Mouse (Mus musculus) MEL (cell line): ENCODE data around the gene Diaph3.

Experiments
- CTCF ChIP-seq, 3 experiments: IDR thresholded peaks in 2 of 3; conservative IDR thresholded peaks in 1 of 3; 2 replicates each; pipeline ENCODE4 v1.5.1; 2011 to 2012; ENCODE audit warnings: low read length in 3 of 3, low read depth in 2 of 3, mild to moderate bottlenecking in 2 of 3, improper control_type of control experiment in 1 of 3, inconsistent platforms in 1 of 3, mixed read lengths in 1 of 3, moderate library complexity in 1 of 3; ENCODE audit not compliant: control insufficient read depth in 1 of 3, insufficient read depth in 1 of 3, poor library complexity in 1 of 3, severe bottlenecking in 1 of 3
- EP300 ChIP-seq, 2 experiments: IDR thresholded peaks; 2 replicates each; pipeline ENCODE4 v1.6.1; 2011; ENCODE audit warnings: improper control_type of control experiment in 2 of 2, low read length in 2 of 2, low read depth in 1 of 2, mild to moderate bottlenecking in 1 of 2
- GATA1 ChIP-seq: IDR thresholded peaks from 2 replicates; pipeline ENCODE4 v1.6.1; 2011; ENCODE audit warnings: low read depth, low read length, improper control_type of control experiment
- MAX ChIP-seq: IDR thresholded peaks from 2 replicates; pipeline ENCODE4 v1.6.1; 2011; ENCODE audit warnings: low read length, improper control_type of control experiment
- MEF2A ChIP-seq: IDR thresholded peaks from 2 replicates; pipeline ENCODE4 v1.6.1; 2014; ENCODE audit warnings: low read depth, mild to moderate bottlenecking, inconsistent platforms, low read length, improper control_type of control experiment; ENCODE audit not compliant: poor library complexity, insufficient replicate concordance, severe bottlenecking; ENCODE audit errors: extremely low read depth
- NRF1 ChIP-seq: IDR thresholded peaks from 2 replicates; pipeline ENCODE4 v1.6.1; 2014; ENCODE audit warnings: low read depth, mild to moderate bottlenecking, inconsistent platforms, low read length, improper control_type of control experiment, moderate library complexity; ENCODE audit not compliant: poor library complexity, insufficient read depth, severe bottlenecking
- POLR2A ChIP-seq, 2 experiments: IDR thresholded peaks; 2 replicates each; pipeline ENCODE4 v1.6.1; 2011 to 2012; ENCODE audit warnings: low read length in 2 of 2, mild to moderate bottlenecking in 2 of 2, control low read depth in 1 of 2, improper control_type of control experiment in 1 of 2, low read depth in 1 of 2, moderate library complexity in 1 of 2; ENCODE audit not compliant: control insufficient read depth in 1 of 2, insufficient read depth in 1 of 2, poor library complexity in 1 of 2
- SMC3 ChIP-seq: IDR thresholded peaks from 2 replicates; pipeline ENCODE4 v1.6.1; 2011; ENCODE audit warnings: low read depth, low read length, improper control_type of control experiment
- TCF12 ChIP-seq: IDR thresholded peaks from 2 replicates; pipeline ENCODE4 v1.6.1; 2014; ENCODE audit warnings: low read depth, mild to moderate bottlenecking, inconsistent platforms, low read length, improper control_type of control experiment, moderate library complexity
- UBTF ChIP-seq: IDR thresholded peaks from 2 replicates; pipeline ENCODE4 v1.6.1; 2012; ENCODE audit warnings: low read depth, mild to moderate bottlenecking, inconsistent platforms, low read length, improper control_type of control experiment, moderate library complexity, borderline replicate concordance; ENCODE audit not compliant: insufficient read depth
- USF1 ChIP-seq: IDR thresholded peaks from 2 replicates; pipeline ENCODE4 v1.6.1; 2014; ENCODE audit warnings: low read depth, mild to moderate bottlenecking, inconsistent platforms, low read length, improper control_type of control experiment, moderate library complexity
- ZC3H11A ChIP-seq: IDR thresholded peaks from 2 replicates; pipeline ENCODE4 v1.6.1; 2012; ENCODE audit warnings: low read depth, mild to moderate bottlenecking, inconsistent platforms, low read length, improper control_type of control experiment
- ZKSCAN1 ChIP-seq: IDR thresholded peaks from 2 replicates; pipeline ENCODE4 v1.6.1; 2012; ENCODE audit warnings: low read depth, mild to moderate bottlenecking, inconsistent platforms, low read length, improper control_type of control experiment, moderate library complexity

DNA sequence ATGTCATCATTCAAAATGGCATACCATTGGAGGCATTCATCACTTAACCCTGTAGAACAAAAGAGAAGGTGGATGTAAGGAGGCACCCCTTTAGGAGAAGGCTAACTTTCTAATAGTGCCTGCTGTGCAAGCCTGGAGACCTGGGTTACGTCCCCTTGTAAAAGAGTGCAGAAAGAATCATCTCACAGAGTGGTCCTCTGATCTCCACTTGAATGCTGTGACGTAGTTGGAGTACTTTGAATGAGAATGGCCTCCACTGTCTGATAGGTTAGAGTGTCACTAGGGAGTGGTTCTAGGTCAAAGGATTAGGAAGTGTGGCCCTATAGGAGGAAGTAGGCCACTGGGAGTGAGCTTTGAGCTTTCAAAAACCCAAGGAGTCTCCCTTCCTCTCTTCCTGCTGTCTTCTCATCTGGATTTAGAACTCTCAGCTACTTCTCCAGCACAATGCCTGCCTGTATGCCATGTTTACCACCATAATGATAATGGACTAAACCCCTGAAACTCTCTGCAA, 66.0 kb downstream of the Diaph3 start:
- TF ChIP-seq ZKSCAN1 (no peak), SMC3 (no peak), ZC3H11A (no peak), TCF12 (no peak), GATA1 (no peak), CTCF (IDR thresholded peaks at IDR 0.05 in 2 of 3, conservative IDR thresholded peaks at IDR 0.05 in 1 of 3; ENCODE audit: control insufficient read depth in 1 of 3, insufficient read depth in 1 of 3, low read depth in 2 of 3, low read length in 3 of 3, poor library complexity in 1 of 3, severe bottlenecking in 1 of 3) (no peak), MAX (no peak), POLR2A (IDR thresholded peaks at IDR 0.05; ENCODE audit: control insufficient read depth in 1 of 2, insufficient read depth in 1 of 2, low read depth in 1 of 2, low read length in 2 of 2, poor library complexity in 1 of 2) (no peak), MEF2A (no peak), NRF1 (no peak), USF1 (no peak), EP300 (IDR thresholded peaks at IDR 0.05; ENCODE audit: low read depth in 1 of 2, low read length in 2 of 2) (no peak), UBTF (no peak)
